Mouse (Mus musculus) liver, postnatal 0 days (tissue): ENCODE data around the gene Il5ra.

ENCODE experiments used
- CTCF ChIP-seq: sonication (generic); IDR thresholded peaks from 2 replicates; pipeline ENCODE4 v1.5.1; 2016; ENCODE audit warnings: antibody characterized with exemption, low read depth
- EP300 ChIP-seq: IDR thresholded peaks from 2 replicates; pipeline ENCODE4 v1.6.1; 2016; ENCODE audit warnings: antibody characterized with exemption, low read depth, mild to moderate bottlenecking

DNA sequence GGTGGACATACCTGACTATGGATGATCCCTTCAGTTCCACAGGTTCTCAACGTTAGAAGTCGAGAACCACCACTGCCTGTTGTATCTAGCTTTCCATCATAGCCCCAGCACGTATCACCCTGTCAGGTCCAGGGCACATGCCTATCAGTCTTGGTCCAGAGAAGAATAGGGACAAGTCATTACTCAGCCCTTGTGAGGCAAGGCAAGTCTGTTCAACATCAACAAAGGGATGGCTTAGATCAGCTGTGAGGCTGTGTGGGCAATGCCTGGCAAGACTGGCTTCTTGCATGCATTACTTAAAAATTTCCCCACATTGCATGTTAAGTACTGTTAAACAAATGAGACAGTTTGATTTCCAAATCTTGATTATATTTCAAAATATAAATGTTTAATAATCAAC lies 1.0 kb downstream of the Il5ra start:
- TF ChIP-seq CTCF (no peak), EP300 (no peak)
